Mouse (Mus musculus) limb, embryonic 14.5 days (tissue): ENCODE measurements around the gene Ubl7. TPM values are rescaled to one million over a fixed set of nuclear protein-coding genes. Genes with fewer than 3 reads are reported as not detected.

ENCODE experiments used
- ATAC-seq: fragments of 200-750 bp; cut with Nextera tagmentation; 2 replicates; pipeline ENCODE4 v1.8.0; 2017; ENCODE audit warnings: low read depth, moderate number of reproducible peaks, moderate TSS enrichment; ENCODE audit not compliant: low FRiP score
- DNase-seq: peaks from one replicate; pipeline ENCODE4 v3.0.0-alpha.2; 2015; ENCODE audit warnings: low spot score
- H3K27ac ChIP-seq: fragments of 300-500 bp; sonication (generic); replicated peaks from 2 replicates; pipeline ENCODE4 v1.5.1; 2014; ENCODE audit warnings: low read depth, mild to moderate bottlenecking, low read length, moderate library complexity, mixed read lengths
- H3K27me3 ChIP-seq: fragments of 300-500 bp; sonication (generic); 2 replicates; pipeline ENCODE4 v1.6.1; 2014; ENCODE audit warnings: low read length, mixed read lengths; ENCODE audit not compliant: control insufficient read depth, insufficient read depth
- H3K36me3 ChIP-seq: fragments of 300-500 bp; sonication (generic); 2 replicates; pipeline ENCODE4 v1.6.1; 2014; ENCODE audit warnings: mild to moderate bottlenecking, low read length, moderate library complexity, mixed read lengths; ENCODE audit not compliant: control insufficient read depth, insufficient read depth
- H3K4me1 ChIP-seq: fragments of 300-500 bp; sonication (generic); 2 replicates; pipeline ENCODE4 v1.6.1; 2014; ENCODE audit warnings: antibody characterized with exemption, low read length, mixed read lengths; ENCODE audit not compliant: control insufficient read depth, insufficient read depth
- H3K4me2 ChIP-seq: fragments of 300-500 bp; sonication (generic); replicated peaks from 2 replicates; pipeline ENCODE4 v1.6.1; 2014; ENCODE audit warnings: low read depth, mild to moderate bottlenecking, low read length, moderate library complexity; ENCODE audit not compliant: severe bottlenecking
- H3K4me3 ChIP-seq: fragments of 300-500 bp; sonication (generic); replicated peaks from 2 replicates; pipeline ENCODE4 v1.5.1; 2014; ENCODE audit warnings: low read length
- H3K9ac ChIP-seq: fragments of 300-500 bp; sonication (generic); 2 replicates; pipeline ENCODE4 v1.6.1; 2014; ENCODE audit warnings: mild to moderate bottlenecking, low read depth, low read length, moderate library complexity; ENCODE audit not compliant: severe bottlenecking
- H3K9me3 ChIP-seq: fragments of 300-500 bp; sonication (generic); 2 replicates; pipeline ENCODE4 v1.6.1; 2016; ENCODE audit warnings: low read length; ENCODE audit not compliant: control insufficient read depth
- POLR2A ChIP-seq: fragments of 200-500 bp; IDR thresholded peaks from 2 replicates; pipeline ENCODE4 v1.8.0; 2012; ENCODE audit warnings: inconsistent platforms, mild to moderate bottlenecking, moderate library complexity, borderline replicate concordance; ENCODE audit not compliant: insufficient read depth, insufficient read length; ENCODE audit errors: extremely low read depth
- WGBS: fragments of 180-500 bp; shearing (Covaris S2); extraction: QIAGEN DNeasy Blood & Tissue Kit; methylation state at CpG from one replicate; pipeline ENCODE4 v1.1.7; 2014; 5-methylcytosine and 5-hydroxymethylcytosine counted together
- polyA plus RNA-seq, 2 experiments: library from polyadenylated mRNA; depleted of rRNA in 1 of 2; stranded (reverse) in 1 of 2; unstranded in 1 of 2; fragments of >200 nt; fragmentation: Nextera tagmentation in 1 of 2; extraction: Ambion mirVana in 1 of 2; gene quantifications; 2 replicates each; pipeline versions ENCODE4 v1.2.1 to v1.2.3; 2012 to 2014

The Ubl7 gene
- polyA plus RNA-seq, 2 experiments = 76.7 to 99.0 TPM

GRCm38 (mm10) chr9:57949102-57949704, 38.4 kb downstream of the Ubl7 start:
- ATAC-seq (no peak), DNase-seq (no peak)
- no peak overlapping the region for H3K27ac ChIP-seq
- no peak overlapping the region for H3K9ac ChIP-seq
- H3K4me2 ChIP-seq = no peak overlapping the region
- no peak for TF ChIP-seq POLR2A
- no peaks in the 10 kb centered on the region for H3K9me3 ChIP-seq
- H3K36me3 ChIP-seq = no peaks in the 10 kb centered on the region
- H3K27me3 ChIP-seq = no peaks in the 10 kb centered on the region
- no peak overlapping the region for H3K4me3 ChIP-seq
- 82% methylated on average over 8 of the region's 8 CpGs for WGBS
- H3K4me1 ChIP-seq = no peaks in the 10 kb centered on the region

DNA sequence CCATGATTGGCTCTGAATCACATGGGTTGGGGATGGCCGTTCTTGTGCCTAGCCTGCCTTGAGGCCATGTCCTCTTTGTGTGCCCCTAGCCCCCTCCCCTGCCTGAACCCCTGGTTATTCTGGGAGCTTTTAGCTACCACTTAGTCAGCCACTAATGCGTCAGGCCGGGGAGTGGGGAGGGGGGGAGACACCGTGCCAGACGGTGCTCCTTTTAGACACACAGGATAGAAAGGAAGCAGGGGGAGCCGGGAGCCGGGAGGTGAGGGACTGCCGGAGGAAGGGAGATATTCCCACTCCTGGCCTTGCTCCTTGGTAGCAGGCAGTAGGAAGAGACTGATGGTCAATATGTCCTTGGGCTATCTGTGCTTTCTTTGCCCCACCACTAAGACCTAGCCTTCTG, 39.1 kb downstream of the Ubl7 start:
- no peak overlapping the region for H3K4me2 ChIP-seq
- H3K36me3 ChIP-seq = no peaks in the 10 kb centered on the region
- no peaks in the 10 kb centered on the region for H3K27me3 ChIP-seq
- H3K4me1 ChIP-seq = no peaks in the 10 kb centered on the region
- no peak overlapping the region for H3K4me3 ChIP-seq
- H3K9ac ChIP-seq = no peak overlapping the region
- no peaks in the 10 kb centered on the region for H3K9me3 ChIP-seq
- TF ChIP-seq POLR2A = no peak
- H3K27ac ChIP-seq = no peak overlapping the region
- 53% methylated on average over 8 of the region's 8 CpGs for WGBS
- ATAC-seq (no peak), DNase-seq (no peak)

GRCm38 (mm10) chr9:57950519-57950918, 39.7 kb downstream of the Ubl7 start:
- no peak overlapping the region for H3K4me3 ChIP-seq
- WGBS = 63% methylated on average over 9 of the region's 9 CpGs
- H3K36me3 ChIP-seq = no peaks in the 10 kb centered on the region
- H3K4me1 ChIP-seq = no peaks in the 10 kb centered on the region
- no peak overlapping the region for H3K27ac ChIP-seq
- H3K27me3 ChIP-seq = no peaks in the 10 kb centered on the region
- TF ChIP-seq POLR2A = no peak
- DNase-seq = no peak
- H3K9me3 ChIP-seq = no peaks in the 10 kb centered on the region
- H3K4me2 ChIP-seq = no peak overlapping the region
- H3K9ac ChIP-seq = no peak overlapping the region
- ATAC-seq = no peak

GRCm38 (mm10) chr9:57951993-57952392, 41.2 kb downstream of the Ubl7 start:
- no peaks in the 10 kb centered on the region for H3K4me1 ChIP-seq
- no peak overlapping the region for H3K27ac ChIP-seq
- no peaks in the 10 kb centered on the region for H3K36me3 ChIP-seq
- H3K9me3 ChIP-seq = no peaks in the 10 kb centered on the region
- H3K4me2 ChIP-seq = no peak overlapping the region
- ATAC-seq (no peak), DNase-seq (no peak)
- no peak for TF ChIP-seq POLR2A
- no peaks in the 10 kb centered on the region for H3K27me3 ChIP-seq
- 57% methylated on average over 6 of the region's 6 CpGs for WGBS
- H3K9ac ChIP-seq = 0 out of 2 replicates have a peak overlapping the region, but pooled peaks have one; percentile 16
- no peak overlapping the region for H3K4me3 ChIP-seq

- ATAC-seq (no peak), DNase-seq (no peak)
- H3K9ac ChIP-seq = no peak overlapping the region
- no peak overlapping the region for H3K4me2 ChIP-seq
- H3K36me3 ChIP-seq = no peaks in the 10 kb centered on the region
- no peak overlapping the region for H3K27ac ChIP-seq
- no peaks in the 10 kb centered on the region for H3K4me1 ChIP-seq
- H3K9me3 ChIP-seq = no peaks in the 10 kb centered on the region
- TF ChIP-seq POLR2A = no peak
- 82% methylated on average over 12 of the region's 12 CpGs for WGBS
- H3K4me3 ChIP-seq = no peak overlapping the region
- no peaks in the 10 kb centered on the region for H3K27me3 ChIP-seq
Measured at GRCm38 (mm10) chr9:57954962-57955744, 44.4 kb downstream of the Ubl7 start.
